Mouse (Mus musculus) heart, embryonic 11.5 days (tissue): ENCODE data around the gene Slpi. TPM values are rescaled to one million over a fixed set of nuclear protein-coding genes. Genes with fewer than 3 reads are reported as not detected.
A peak's percentile ranks its signal among the peaks of the same experiment; 100 is the strongest.

Experiments used
- ATAC-seq: fragments of 200-750 bp; cut with Nextera tagmentation; replicated peaks from 2 replicates; pipeline ENCODE4 v1.8.0; 2017; ENCODE audit warnings: moderate library complexity; ENCODE audit not compliant: insufficient number of reproducible peaks, low FRiP score, low TSS enrichment
- H3K27ac ChIP-seq: fragments of 300-500 bp; sonication (generic); 2 replicates; pipeline ENCODE4 v1.5.1; 2014; ENCODE audit warnings: mild to moderate bottlenecking, low read depth, low read length
- H3K27me3 ChIP-seq: fragments of 300-500 bp; sonication (generic); 2 replicates; pipeline ENCODE4 v1.6.1; 2014; ENCODE audit warnings: mild to moderate bottlenecking, low read length, mixed read lengths; ENCODE audit not compliant: control insufficient read depth, insufficient read depth
- H3K36me3 ChIP-seq: fragments of 300-500 bp; sonication (generic); 2 replicates; pipeline ENCODE4 v1.6.1; 2014; ENCODE audit warnings: mild to moderate bottlenecking, low read length, moderate library complexity, mixed read lengths; ENCODE audit not compliant: control insufficient read depth, insufficient read depth
- H3K4me1 ChIP-seq: fragments of 300-500 bp; sonication (generic); 2 replicates; pipeline ENCODE4 v1.6.1; 2014; ENCODE audit warnings: low read length; ENCODE audit not compliant: control insufficient read depth, insufficient read depth
- H3K4me2 ChIP-seq: fragments of 300-500 bp; sonication (generic); 2 replicates; pipeline ENCODE4 v1.6.1; 2014; ENCODE audit warnings: mild to moderate bottlenecking, moderate library complexity
- H3K4me3 ChIP-seq: fragments of 300-500 bp; sonication (generic); 2 replicates; pipeline ENCODE4 v1.5.1; 2014; ENCODE audit warnings: low read depth, low read length
- H3K9ac ChIP-seq: fragments of 300-500 bp; sonication (generic); 2 replicates; pipeline ENCODE4 v1.6.1; 2014; ENCODE audit warnings: mild to moderate bottlenecking, low read depth, low read length, moderate library complexity
- H3K9me3 ChIP-seq: fragments of 300-500 bp; sonication (generic); replicated peaks from 2 replicates; pipeline ENCODE4 v1.6.1; 2016; ENCODE audit warnings: low read length; ENCODE audit not compliant: control insufficient read depth
- WGBS: fragments of 180-500 bp; shearing (Covaris S2); extraction: QIAGEN DNeasy Blood & Tissue Kit; methylation state at CpG from one replicate; pipeline ENCODE4 v1.1.7; 2014; ENCODE audit not compliant: insufficient replicate concordance; 5-methylcytosine and 5-hydroxymethylcytosine counted together
- polyA plus RNA-seq: library from polyadenylated mRNA; unstranded; fragments of >200 nt; fragmentation: Nextera tagmentation; extraction: Ambion mirVana; gene quantifications from 2 replicates; pipeline ENCODE4 v1.2.1, GENCODE M21; 2014

Gene Slpi
- polyA plus RNA-seq, 1 experiment from 2014 or later, result 0.97 TPM

DNA sequence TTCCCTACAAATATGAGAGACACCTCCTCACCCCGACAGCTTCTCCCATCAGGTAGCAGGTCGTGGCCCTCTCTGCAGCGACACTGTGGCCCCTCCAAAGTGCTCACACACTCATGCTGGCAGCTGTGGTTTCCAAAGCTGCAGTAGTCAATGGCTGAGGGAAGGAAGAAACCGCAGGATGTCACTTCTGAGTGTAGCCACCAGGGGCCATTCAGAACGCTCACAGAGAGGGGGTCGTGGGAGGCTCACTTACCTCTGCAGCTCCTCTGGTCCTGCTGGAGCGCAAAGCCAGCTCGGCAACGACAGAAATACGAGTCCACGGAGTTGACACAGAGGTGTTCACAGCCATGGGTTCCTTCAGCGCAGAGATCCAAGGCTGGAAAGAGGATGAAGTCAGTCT is 8.0 kb upstream of the Slpi start:
- Histone ChIP-seq H3K9ac (no peak overlapping the region), H3K9me3 (0 out of 2 replicates have a peak, but pooled peaks cover 3% of the 10 kb centered on the region), H3K4me3 (no peak overlapping the region), H3K27me3 (peaks cover 45% of the 10 kb centered on the region), H3K36me3 (no peaks in the 10 kb centered on the region), H3K27ac (no peak overlapping the region), H3K4me1 (0 out of 2 replicates have a peak, but pooled peaks cover 5% of the 10 kb centered on the region), H3K4me2 (no peak overlapping the region)
- 64% methylated on average over 12 of the region's 12 CpGs for WGBS
- no peak for ATAC-seq

- no peak overlapping the region for H3K9ac ChIP-seq
- peaks cover 40% of the 10 kb centered on the region for H3K27me3 ChIP-seq
- H3K4me1 ChIP-seq, result 0 out of 2 replicates have a peak, but pooled peaks cover 5% of the 10 kb centered on the region
- no peak for ATAC-seq
- H3K36me3 ChIP-seq, result no peaks in the 10 kb centered on the region
- H3K27ac ChIP-seq, result no peak overlapping the region
- no peak overlapping the region for H3K4me2 ChIP-seq
- H3K4me3 ChIP-seq, result no peak overlapping the region
- 86% methylated on average over 7 of the region's 7 CpGs for WGBS
- H3K9me3 ChIP-seq, result 0 out of 2 replicates have a peak, but pooled peaks cover 3% of the 10 kb centered on the region
Measured at GRCm38 (mm10) chr2:164396076-164396475, 7.2 kb upstream of the Slpi start.

GRCm38 (mm10) chr2:164393126-164393525 is 4.2 kb upstream of the Slpi start:
- Histone ChIP-seq H3K36me3 (no peaks in the 10 kb centered on the region), H3K4me2 (no peak overlapping the region), H3K9ac (no peak overlapping the region), H3K27me3 (peaks cover 39% of the 10 kb centered on the region), H3K9me3 (0 out of 2 replicates have a peak, but pooled peaks cover 3% of the 10 kb centered on the region), H3K27ac (no peak overlapping the region), H3K4me1 (no peaks in the 10 kb centered on the region), H3K4me3 (no peak overlapping the region)
- WGBS, result 65% methylated on average over 29 of the region's 29 CpGs
- ATAC-seq, result no peak

DNA sequence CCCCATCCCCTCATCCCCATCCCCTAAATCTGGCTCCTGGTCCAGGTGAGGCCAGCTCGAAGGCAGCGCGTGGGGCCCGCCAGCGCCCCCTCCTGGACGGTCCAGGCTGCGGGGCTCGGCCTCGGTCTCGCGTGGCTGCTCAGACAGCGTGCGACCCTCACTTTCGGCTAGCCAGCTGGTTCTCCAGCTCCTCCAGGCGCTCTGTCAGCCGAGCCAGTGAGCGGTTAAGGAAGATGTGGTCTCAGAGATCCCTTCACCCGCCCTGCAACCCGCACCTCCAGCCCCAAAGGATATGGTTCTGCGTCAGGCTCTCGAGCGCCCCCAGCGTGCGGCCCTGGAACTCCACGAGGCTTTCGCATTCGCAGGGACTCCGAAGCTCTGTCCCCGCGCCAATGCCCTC is 604 bp upstream of the Slpi start:
- peak overlapping the region; percentile 47 for H3K4me3 ChIP-seq
- peaks cover 43% of the 10 kb centered on the region for H3K27me3 ChIP-seq
- H3K9ac ChIP-seq, result peak overlapping the region; percentile 65
- H3K27ac ChIP-seq, result peak overlapping the region; percentile 35; the same call in 1 of the 2 replicates
- ATAC-seq, result no peak
- under 1% methylated on average over 30 of the region's 30 CpGs for WGBS
- H3K36me3 ChIP-seq, result no peaks in the 10 kb centered on the region
- H3K4me2 ChIP-seq, result peak overlapping the region; percentile 74
- no peaks in the 10 kb centered on the region for H3K4me1 ChIP-seq
- no peaks in the 10 kb centered on the region for H3K9me3 ChIP-seq

DNA sequence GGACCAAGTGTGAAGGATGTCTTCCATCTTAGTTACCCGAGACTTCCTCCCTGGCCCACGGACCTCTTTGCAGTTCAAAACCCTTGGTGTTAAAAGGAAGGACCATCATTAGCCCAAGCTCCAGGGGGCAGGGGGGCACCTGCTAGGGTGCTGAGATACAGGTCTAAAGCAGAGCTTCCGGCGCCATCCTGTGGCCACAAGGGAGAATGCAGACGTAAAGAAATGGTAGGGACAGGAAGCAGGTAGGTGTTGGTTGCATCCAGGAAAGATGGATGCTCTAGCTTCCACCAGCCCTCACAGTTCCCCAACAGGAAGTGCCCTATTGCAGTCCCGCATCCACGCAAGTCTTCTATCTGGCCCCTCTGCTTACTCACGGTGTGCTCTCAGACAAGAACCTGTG is 1.9 kb downstream of the Slpi start:
- ATAC-seq, result no peak
- H3K4me2 ChIP-seq, result no peak overlapping the region
- H3K27ac ChIP-seq, result no peak overlapping the region
- H3K4me1 ChIP-seq, result no peaks in the 10 kb centered on the region
- H3K9ac ChIP-seq, result no peak overlapping the region
- peaks cover 37% of the 10 kb centered on the region for H3K27me3 ChIP-seq
- WGBS, result 10% methylated on average over 8 of the region's 8 CpGs
- H3K36me3 ChIP-seq, result no peaks in the 10 kb centered on the region
- H3K4me3 ChIP-seq, result no peak overlapping the region
- no peaks in the 10 kb centered on the region for H3K9me3 ChIP-seq

DNA sequence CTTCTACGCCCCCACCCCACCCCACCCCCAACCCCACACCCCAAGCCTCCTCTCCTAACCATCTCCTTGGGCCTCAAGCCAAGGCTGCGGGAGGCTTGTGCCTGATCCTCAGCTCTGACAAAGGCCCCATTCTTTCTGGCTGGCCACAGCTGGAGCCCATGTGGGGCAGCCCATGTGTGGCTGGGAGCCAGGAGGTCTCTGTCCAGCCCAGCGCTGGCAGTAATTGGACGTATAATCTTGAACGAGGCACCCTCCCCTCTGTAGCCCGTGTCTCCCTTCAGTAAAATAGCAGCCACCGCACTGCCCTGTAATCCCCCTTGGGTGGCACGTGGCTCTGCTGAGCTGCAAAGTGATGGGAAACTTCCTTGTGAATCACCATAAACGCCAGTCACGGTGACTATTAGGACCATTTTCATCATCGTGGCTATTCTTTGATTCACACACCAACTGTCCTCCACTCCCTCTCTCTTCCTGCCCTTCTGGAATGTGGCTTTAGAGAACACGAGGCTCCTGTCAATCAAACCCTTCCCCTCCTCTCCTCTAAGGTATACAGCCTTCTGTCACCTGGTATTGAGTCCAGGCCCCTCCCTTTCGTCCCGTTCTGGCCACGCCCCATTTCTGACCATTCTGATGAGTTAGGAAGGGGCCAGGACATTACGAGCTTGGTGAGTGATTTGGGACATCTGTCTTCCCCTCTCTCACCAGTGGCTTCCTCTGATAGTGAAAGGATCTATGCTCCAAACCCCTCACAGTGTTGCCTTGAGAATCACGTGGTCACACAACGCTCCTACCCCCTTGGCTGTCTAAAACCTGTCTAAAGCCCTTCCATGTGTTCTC is 2.8 kb downstream of the Slpi start:
- Histone ChIP-seq H3K27me3 (peaks cover 35% of the 10 kb centered on the region), H3K4me2 (no peak overlapping the region), H3K36me3 (no peaks in the 10 kb centered on the region), H3K9ac (no peak overlapping the region), H3K4me1 (no peaks in the 10 kb centered on the region), H3K9me3 (no peaks in the 10 kb centered on the region), H3K27ac (no peak overlapping the region), H3K4me3 (no peak overlapping the region)
- 19% methylated on average over 18 of the region's 18 CpGs for WGBS
- peak; percentile 61; the same call in 1 of the 2 replicates for ATAC-seq

- 59% methylated on average over 11 of the region's 11 CpGs for WGBS
- no peak overlapping the region for H3K4me3 ChIP-seq
Measured at GRCm38 (mm10) chr2:164383656-164384399, 5.1 kb downstream of the Slpi start.

GRCm38 (mm10) chr2:164382971-164383370 is 5.9 kb downstream of the Slpi start:
- Histone ChIP-seq H3K27ac (no peak overlapping the region), H3K4me1 (no peaks in the 10 kb centered on the region), H3K4me2 (no peak overlapping the region), H3K27me3 (peaks cover 9% of the 10 kb centered on the region), H3K9me3 (no peaks in the 10 kb centered on the region), H3K4me3 (no peak overlapping the region), H3K36me3 (no peaks in the 10 kb centered on the region), H3K9ac (no peak overlapping the region)
- WGBS, result 61% methylated on average over 3 of the region's 3 CpGs
- ATAC-seq, result no peak

More at GRCm38 (mm10) chr2:164383656-164384399, 5.1 kb downstream of the Slpi start:
- Histone ChIP-seq H3K9ac (no peak overlapping the region), H3K4me2 (no peak overlapping the region), H3K36me3 (no peaks in the 10 kb centered on the region), H3K9me3 (no peaks in the 10 kb centered on the region), H3K27me3 (peaks cover 16% of the 10 kb centered on the region), H3K4me1 (no peaks in the 10 kb centered on the region), H3K27ac (no peak overlapping the region)
- ATAC-seq, result no peak
